Mouse (Mus musculus) liver, embryonic 14.5 days (tissue): Measurements from ENCODE around the gene Sprr2a2.
"Not testable (repeated sequence)": the region's sequence is repeated elsewhere in the genome, so short reads cannot be mapped to it uniquely, and the experiment has no call there.

Experiments used
- CTCF ChIP-seq: IDR thresholded peaks from 2 replicates; pipeline ENCODE4 v1.5.1; 2016; ENCODE audit warnings: antibody characterized with exemption, low read depth, control low read depth
- EP300 ChIP-seq: IDR thresholded peaks from 2 replicates; pipeline ENCODE4 v1.6.1; 2016; ENCODE audit warnings: antibody characterized with exemption, low read depth

DNA sequence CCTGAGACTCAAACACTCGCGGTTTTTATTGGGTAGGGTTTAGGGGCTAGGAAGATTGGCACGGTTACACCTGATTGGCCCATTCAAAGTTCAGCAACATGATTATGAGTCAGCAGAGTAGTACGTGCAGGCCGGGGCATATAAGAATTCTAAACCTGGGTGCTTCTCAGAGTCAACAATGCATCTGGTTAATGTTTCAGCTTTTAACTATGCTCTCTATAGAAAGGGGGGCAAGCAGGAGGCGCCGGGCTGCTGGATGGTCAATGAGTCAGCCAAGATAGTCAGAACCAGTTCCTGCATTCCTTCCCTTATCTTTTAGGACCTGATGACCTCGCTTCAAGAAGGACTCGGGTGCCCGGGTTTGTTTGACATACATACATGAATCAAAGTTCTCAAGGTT, 30.5 kb downstream of the Sprr2a2 start:
- not testable (repeated sequence) for TF ChIP-seq CTCF, EP300
